Mouse (Mus musculus): ENCODE measurements around the gene Rad9a.

Gene Rad9a

DNA sequence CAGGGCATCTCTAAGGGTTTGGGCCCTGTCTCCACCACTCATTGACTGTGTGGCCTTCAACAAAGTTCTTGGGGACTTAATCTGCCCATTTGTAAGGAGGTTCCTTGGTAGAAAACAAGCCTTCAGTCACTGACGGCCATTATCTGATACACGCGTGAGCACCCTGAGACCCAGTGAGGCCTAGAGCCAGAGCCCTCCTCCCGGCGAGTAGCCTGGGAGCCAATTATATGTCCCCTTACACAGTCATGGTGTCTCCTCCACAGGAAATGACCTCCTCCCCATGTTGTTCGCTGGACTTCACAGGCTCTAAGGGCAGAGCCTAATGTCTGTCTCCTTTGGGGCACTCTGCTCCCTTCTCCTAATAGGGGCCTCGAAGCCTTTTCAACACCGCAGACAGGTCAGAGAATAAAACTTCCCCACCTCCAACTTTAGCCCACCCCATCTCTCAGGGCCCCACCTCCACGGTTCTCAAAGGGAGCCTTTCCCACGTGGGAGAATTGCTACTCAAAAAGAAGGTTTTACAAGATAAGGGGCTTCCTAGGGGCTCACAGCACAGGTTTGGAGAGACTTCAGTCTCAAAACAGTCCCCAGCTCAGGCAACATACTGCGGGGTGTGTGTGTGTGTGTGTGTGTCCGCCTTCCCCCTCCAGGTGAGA lies 55.0 kb downstream of the Rad9a start:
- no peak for DNase-seq (ENCODE audit: low spot score in 2 of 2)

DNA sequence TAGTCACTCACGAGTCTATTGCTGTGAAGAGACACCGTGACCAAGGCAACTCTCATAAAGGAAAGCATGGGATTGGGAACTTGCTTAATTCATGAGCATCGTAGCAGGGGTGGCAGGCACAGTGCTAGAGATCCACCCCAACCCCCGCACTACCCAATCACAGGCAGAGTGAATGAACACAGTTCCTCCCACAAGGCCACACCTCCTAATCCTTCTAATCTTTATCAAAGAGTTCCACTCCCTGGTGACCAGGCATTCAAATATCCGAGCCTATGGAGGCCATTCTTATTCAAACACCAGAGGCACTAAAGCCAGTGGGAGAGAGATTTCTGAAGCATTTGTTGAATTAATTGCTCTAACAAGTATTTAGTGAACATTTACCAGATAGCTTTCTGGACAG lies 55.5 kb downstream of the Rad9a start:
- DNase-seq (ENCODE audit: low spot score in 2 of 2) = no peak

Data from urinary bladder, postnatal 4 days (tissue).